Mouse (Mus musculus): Measurements from ENCODE around the gene Mbd5.

The Mbd5 gene

GRCm38 (mm10) chr2:49344287-49344686 is 395.0 kb downstream of the Mbd5 start:
- no peak for ATAC-seq (ENCODE audit: low TSS enrichment)

GRCm38 (mm10) chr2:49345786-49346185 is 396.5 kb downstream of the Mbd5 start:
- no peak for ATAC-seq (ENCODE audit: low TSS enrichment)

- peak; percentile 59; the same call in 1 of the 2 replicates for ATAC-seq (ENCODE audit: low TSS enrichment)
Measured at GRCm38 (mm10) chr2:49349813-49350212, 400.5 kb downstream of the Mbd5 start.

- no peak for ATAC-seq (ENCODE audit: low TSS enrichment)
Measured at GRCm38 (mm10) chr2:49350852-49351251, 401.5 kb downstream of the Mbd5 start.

GRCm38 (mm10) chr2:49354066-49354465 is 404.8 kb downstream of the Mbd5 start:
- ATAC-seq (ENCODE audit: low TSS enrichment): no peak

GRCm38 (mm10) chr2:49355867-49356266 is 406.6 kb downstream of the Mbd5 start:
- ATAC-seq (ENCODE audit: low TSS enrichment): no peak

- peak; percentile 90 for ATAC-seq (ENCODE audit: low TSS enrichment)
Measured at GRCm38 (mm10) chr2:49358128-49358814, 409.0 kb downstream of the Mbd5 start.

GRCm38 (mm10) chr2:49358839-49359520 is 409.7 kb downstream of the Mbd5 start:
- ATAC-seq (ENCODE audit: low TSS enrichment): peak; percentile 51

GRCm38 (mm10) chr2:49359706-49360105 is 410.4 kb downstream of the Mbd5 start:
- no peak for ATAC-seq (ENCODE audit: low TSS enrichment)

GRCm38 (mm10) chr2:49364546-49364945 is 415.2 kb downstream of the Mbd5 start:
- no peak for ATAC-seq (ENCODE audit: low TSS enrichment)

GRCm38 (mm10) chr2:49366878-49367545 is 417.7 kb downstream of the Mbd5 start:
- no peak for ATAC-seq (ENCODE audit: low TSS enrichment)

- no peak for ATAC-seq (ENCODE audit: low TSS enrichment)
Measured at GRCm38 (mm10) chr2:49367546-49367917, 418.2 kb downstream of the Mbd5 start.

- no peak for ATAC-seq (ENCODE audit: low TSS enrichment)
Measured at GRCm38 (mm10) chr2:49371632-49372031, 422.3 kb downstream of the Mbd5 start.

- ATAC-seq (ENCODE audit: low TSS enrichment): no peak
Measured at GRCm38 (mm10) chr2:49372586-49372985, 423.3 kb downstream of the Mbd5 start.

All from frontal cortex, adult (tissue).